Comparison of ENCODE assay signal across 8 mouse cellular contexts in genomic region chr10:80854913-80855748, GRCm38 (mm10). TPM values are rescaled to one million over a fixed set of nuclear protein-coding genes. Genes with fewer than 3 reads are reported as not detected.
DNase-seq lines count a peak whose midpoint lies in the region; ATAC-seq and TF ChIP-seq lines count a peak whose summit lies in the region.

Gene Lsm7 (minus strand): TSS chr10:80855209.
Gene Sppl2b (plus strand): TSS chr10:80855275.

- DNase-seq in B cell, adult 2 months = peak; percentile 99
- peak; percentile 98 for DNase-seq in brain, adult 2 months (ENCODE audit: low read depth, low spot score)
- DNase-seq in liver, adult 2 months (ENCODE audit: extremely low read depth, low read depth, low spot score) = peak; percentile 72
- peak; percentile 98 for DNase-seq in splenic B cell, adult 2 months (ENCODE audit: low read depth, low spot score)

- no peak for TF ChIP-seq CTCF in liver, adult 2 months (IDR thresholded peaks at IDR 0.05; ENCODE audit: low read depth, low read length)

- H3K4me1 ChIP-seq in heart, embryonic 11.5 days (ENCODE audit: control insufficient read depth, insufficient read depth, low read length) = peaks cover 18% of the 10 kb centered on the region
- peaks cover 22% of the 10 kb centered on the region for H3K4me1 ChIP-seq in kidney, embryonic 16.5 days (ENCODE audit: insufficient read depth, low read length)
- peaks cover 6% of the 10 kb centered on the region for H3K4me1 ChIP-seq in liver, adult 2 months (ENCODE audit: control insufficient read depth, insufficient read depth, low read length)

- TF ChIP-seq POLR2A in liver, adult 2 months (IDR thresholded peaks at IDR 0.05; ENCODE audit: extremely low read depth, insufficient read depth, low read length) = peak; percentile 70; the same call in 1 of the 2 replicates
- TF ChIP-seq POLR2A in myocyte (IDR thresholded peaks at IDR 0.05; ENCODE audit: insufficient read length, low read depth) = peak; percentile 83

- H3K4me2 ChIP-seq in heart, embryonic 11.5 days = peak within 1 kb of the TSS; percentile 100
- H3K4me2 ChIP-seq in kidney, embryonic 16.5 days (replicated peaks; ENCODE audit: low read depth, low read length) = peak within 1 kb of the TSS; percentile 99
- H3K4me2 ChIP-seq in myocyte (ENCODE audit: low read depth) = peak within 1 kb of the TSS; percentile 93

- peak within 1 kb of the TSS; percentile 49 for H3ac ChIP-seq in myocyte (ENCODE audit: control insufficient read depth, insufficient read length)

- H3K9ac ChIP-seq in heart, embryonic 11.5 days (ENCODE audit: low read depth, low read length) = peak within 1 kb of the TSS; percentile 96
- peak within 1 kb of the TSS; percentile 94 for H3K9ac ChIP-seq in kidney, embryonic 16.5 days (replicated peaks; ENCODE audit: low read length)
- peak within 1 kb of the TSS; percentile 88 for H3K9ac ChIP-seq in liver, adult 2 months (ENCODE audit: low read depth, low read length)

- H3K27me3 ChIP-seq in heart, embryonic 11.5 days (ENCODE audit: control insufficient read depth, insufficient read depth, low read length) = no peaks in the 10 kb centered on the region
- no peaks in the 10 kb centered on the region for H3K27me3 ChIP-seq in kidney, embryonic 16.5 days (ENCODE audit: insufficient read depth, low read length)
- H3K27me3 ChIP-seq in liver, adult 2 months (ENCODE audit: control insufficient read depth, insufficient read depth, low read length) = no peaks in the 10 kb centered on the region
- H3K27me3 ChIP-seq in myocyte (ENCODE audit: control insufficient read depth, insufficient read depth, insufficient read length) = no peaks in the 10 kb centered on the region
- no peaks in the 10 kb centered on the region for H3K27me3 ChIP-seq in splenic B cell, adult 2 months (ENCODE audit: control insufficient read depth, insufficient read depth, low read length, poor library complexity, severe bottlenecking)

- H3K36me3 ChIP-seq in heart, embryonic 11.5 days (ENCODE audit: control insufficient read depth, insufficient read depth, low read length) = peaks cover 13% of the 10 kb centered on the region
- peaks cover 21% of the 10 kb centered on the region; the same call in 1 of the 2 replicates for H3K36me3 ChIP-seq in kidney, embryonic 16.5 days (ENCODE audit: insufficient read depth, low read length)
- no peaks in the 10 kb centered on the region for H3K36me3 ChIP-seq in liver, adult 2 months (ENCODE audit: control insufficient read depth, insufficient read depth, low read length)
- H3K36me3 ChIP-seq in myocyte (ENCODE audit: control insufficient read depth, insufficient read depth) = no peaks in the 10 kb centered on the region
- H3K36me3 ChIP-seq in splenic B cell, adult 2 months (ENCODE audit: control insufficient read depth, insufficient read depth, low read length, poor library complexity, severe bottlenecking) = peaks cover 1% of the 10 kb centered on the region; the same call in 1 of the 2 replicates

- under 1% methylated on average over 81 of the region's 81 CpGs for WGBS in heart, embryonic 11.5 days (ENCODE audit: insufficient replicate concordance)
- WGBS in kidney, embryonic 16.5 days = under 1% methylated on average over 81 of the region's 81 CpGs
- WGBS in liver, adult 2 months = under 1% methylated on average over 81 of the region's 81 CpGs

- H3K9me3 ChIP-seq in heart, embryonic 11.5 days (replicated peaks; ENCODE audit: control insufficient read depth, low read length) = no peaks in the 10 kb centered on the region
- no peaks in the 10 kb centered on the region for H3K9me3 ChIP-seq in kidney, embryonic 16.5 days (ENCODE audit: low read length)

- peaks cover 30% of the 10 kb centered on the region for H3K79me2 ChIP-seq in liver, adult 2 months (ENCODE audit: control insufficient read depth, insufficient read depth, low read length)
- peaks cover 24% of the 10 kb centered on the region for H3K79me2 ChIP-seq in myocyte (ENCODE audit: control insufficient read depth, insufficient read depth)

- peak within 1 kb of the TSS; percentile 96 for H3K4me3 ChIP-seq in heart, embryonic 11.5 days (ENCODE audit: low read depth, low read length)
- peak within 1 kb of the TSS; percentile 76 for H3K4me3 ChIP-seq in kidney, embryonic 16.5 days (ENCODE audit: low read length)
- H3K4me3 ChIP-seq in liver, adult 2 months (ENCODE audit: insufficient read depth, low read depth, low read length) = peak within 1 kb of the TSS; percentile 80
- H3K4me3 ChIP-seq in myocyte = peak within 1 kb of the TSS; percentile 74

- H3K27ac ChIP-seq in heart, embryonic 11.5 days (ENCODE audit: low read depth, low read length) = peak within 1 kb of the TSS; percentile 57
- peak within 1 kb of the TSS; percentile 34; the same call in 1 of the 2 replicates for H3K27ac ChIP-seq in kidney, embryonic 16.5 days (ENCODE audit: low read length)
- H3K27ac ChIP-seq in liver, adult 2 months (replicated peaks; ENCODE audit: insufficient read depth, low read depth, low read length) = peak within 1 kb of the TSS; percentile 25

- peak; percentile 33 for ATAC-seq in erythroblast, adult 5-6 weeks (replicated peaks; ENCODE audit: low FRiP score, poor library complexity, severe bottlenecking)
- ATAC-seq in heart, embryonic 11.5 days (replicated peaks; ENCODE audit: insufficient number of reproducible peaks, low FRiP score, low TSS enrichment) = peak; percentile 62
- peak; percentile 84 for ATAC-seq in kidney, embryonic 16.5 days (ENCODE audit: low FRiP score, low TSS enrichment)

TF ChIP-seq in myocyte, 11 proteins besides CTCF, POLR2A, EP300 and RAD21:
- TF ChIP-seq POLR2AphosphoS2 (IDR thresholded peaks at IDR 0.05; ENCODE audit: insufficient read length, low read depth) = peak; percentile 84
- peak in 1 of 3 experiments; percentile 39 for TF ChIP-seq MYOD1 (IDR thresholded peaks at IDR 0.05; ENCODE audit: control insufficient read depth in 1 of 3, insufficient read length in 2 of 3, low read depth in 2 of 3)
- TF ChIP-seq USF1 (IDR thresholded peaks at IDR 0.05; ENCODE audit: low read depth) = no peak

RNA-seq across cellular contexts. Expression of gene Lsm7, which starts in this region (rescaled TPM):
- total RNA-seq in erythroblast, adult 5-6 weeks (2015; ENCODE audit: low replicate concordance) = 27.8 and 33.2 TPM in 2 replicates
- 59.8 and 67.9 TPM in 2 replicates for total RNA-seq in erythroblast, adult 5-6 weeks (2017; ENCODE audit: low replicate concordance)
- polyA plus RNA-seq in heart, embryonic 11.5 days (2014; fragmentation: Nextera tagmentation; extraction: Ambion mirVana) = 201 and 218 TPM in 2 replicates
- polyA plus RNA-seq in kidney, embryonic 16.5 days (2015; fragmentation: Nextera tagmentation; extraction: Ambion mirVana) = 248 and 262 TPM in 2 replicates
- total RNA-seq in liver, adult 2 months (2014; rRNA removed) = 61.3 and 61.6 TPM in 2 replicates
- 62.1 and 75.1 TPM in 2 replicates for polyA plus RNA-seq in liver, adult 2 months (2012; rRNA removed)
- 150 TPM for polyA plus RNA-seq in myocyte (2012; fragmentation: generic; extraction: Trizol)

RNA-seq across cellular contexts. Expression of gene Sppl2b, which starts in this region (rescaled TPM):
- total RNA-seq in erythroblast, adult 5-6 weeks (2015; ENCODE audit: low replicate concordance) = 225 and 274 TPM in 2 replicates
- total RNA-seq in erythroblast, adult 5-6 weeks (2017; ENCODE audit: low replicate concordance) = 343 and 430 TPM in 2 replicates
- polyA plus RNA-seq in heart, embryonic 11.5 days (2014; fragmentation: Nextera tagmentation; extraction: Ambion mirVana) = 22.9 and 26.3 TPM in 2 replicates
- polyA plus RNA-seq in kidney, embryonic 16.5 days (2015; fragmentation: Nextera tagmentation; extraction: Ambion mirVana) = 52.6 and 54.0 TPM in 2 replicates
- total RNA-seq in liver, adult 2 months (2014; rRNA removed) = 6.5 and 10.4 TPM in 2 replicates
- polyA plus RNA-seq in liver, adult 2 months (2012; rRNA removed) = 40.1 and 40.5 TPM in 2 replicates
- polyA plus RNA-seq in myocyte (2012; fragmentation: generic; extraction: Trizol) = 31.0 TPM

Comparison
In these comparisons a context has a peak if more than half of its experiments do, and no peak if none do; other contexts are left out.
1. Peak in every context shown above with its lines: DNase-seq, ATAC-seq, H3K4me3 ChIP-seq and H3K27ac ChIP-seq.
2. RNA of gene Sppl2b (total RNA-seq): 225 to 430 TPM in erythroblast, adult 5-6 weeks; 6.5 to 10.4 TPM in liver, adult 2 months; every median in the first group is over 10 times any median in the second.
3. ATAC-seq: peak in every context shown above with its lines; median percentile 84 in kidney, embryonic 16.5 days; 62 in heart, embryonic 11.5 days; 33 in erythroblast, adult 5-6 weeks.